Mouse (Mus musculus) kidney, postnatal 4 days (tissue): ENCODE measurements around the gene Alpk1.

Experiments
- DNase-seq, 2 experiments: peaks; one replicate each; pipeline ENCODE4 v3.0.0; 2021; ENCODE audit warnings: mixed read lengths in 2 of 2

Alpk1 gene

GRCm38 (mm10) chr3:127780021-127780644 lies at the start of gene Alpk1:
TSS of gene Alpk1 (minus strand) at chr3:127780527.
- peak; percentile 80 to 86 for DNase-seq

- peak; percentile 50 to 67 for DNase-seq
These were observed 46.8 kb upstream of the Alpk1 start for GRCm38 (mm10) chr3:127827123-127827522.

- peak; percentile 14 to 16 for DNase-seq
These were observed 46.2 kb upstream of the Alpk1 start for GRCm38 (mm10) chr3:127826503-127826902.

- DNase-seq, result no peak
These were observed 43.8 kb upstream of the Alpk1 start for GRCm38 (mm10) chr3:127823886-127824863.

- DNase-seq, result no peak
These were observed 40.9 kb upstream of the Alpk1 start for GRCm38 (mm10) chr3:127821209-127821608.

- no peak for DNase-seq
These were observed 40.1 kb upstream of the Alpk1 start for GRCm38 (mm10) chr3:127820400-127820799.

- peak; percentile 15 to 41 for DNase-seq
These were observed 38.7 kb upstream of the Alpk1 start for GRCm38 (mm10) chr3:127818694-127819663.

- no peak for DNase-seq
These were observed 36.9 kb upstream of the Alpk1 start for GRCm38 (mm10) chr3:127817120-127817683.

GRCm38 (mm10) chr3:127809103-127809502 lies 28.8 kb upstream of the Alpk1 start:
- DNase-seq, result no peak

- no peak for DNase-seq
These were observed 27.5 kb upstream of the Alpk1 start for GRCm38 (mm10) chr3:127807846-127808245.

GRCm38 (mm10) chr3:127805991-127806390 lies 25.7 kb upstream of the Alpk1 start:
- no peak for DNase-seq

GRCm38 (mm10) chr3:127805071-127805470 lies 24.7 kb upstream of the Alpk1 start:
- no peak for DNase-seq

GRCm38 (mm10) chr3:127804439-127804838 lies 24.1 kb upstream of the Alpk1 start:
- DNase-seq, result no peak

GRCm38 (mm10) chr3:127802814-127803213 lies 22.5 kb upstream of the Alpk1 start:
- DNase-seq, result no peak

- no peak for DNase-seq
These were observed 20.8 kb upstream of the Alpk1 start for GRCm38 (mm10) chr3:127801162-127801561.

- DNase-seq, result no peak
These were observed 15.9 kb upstream of the Alpk1 start for GRCm38 (mm10) chr3:127796271-127796670.

GRCm38 (mm10) chr3:127795762-127796161 lies 15.4 kb upstream of the Alpk1 start:
- DNase-seq, result no peak

- DNase-seq, result no peak
These were observed 12.7 kb upstream of the Alpk1 start for GRCm38 (mm10) chr3:127793022-127793421.

GRCm38 (mm10) chr3:127791595-127792561 lies 11.6 kb upstream of the Alpk1 start:
- no peak for DNase-seq

GRCm38 (mm10) chr3:127791056-127791483 lies 10.7 kb upstream of the Alpk1 start:
- peak; percentile 11 to 19 for DNase-seq
